Mouse (Mus musculus): ENCODE data around the gene Mfge8. TPM values are rescaled to one million over a fixed set of nuclear protein-coding genes. Genes with fewer than 3 reads are reported as not detected.

Mfge8 gene
- polyA plus RNA-seq, 1 experiment from 2014 or later = 219 TPM

DNA sequence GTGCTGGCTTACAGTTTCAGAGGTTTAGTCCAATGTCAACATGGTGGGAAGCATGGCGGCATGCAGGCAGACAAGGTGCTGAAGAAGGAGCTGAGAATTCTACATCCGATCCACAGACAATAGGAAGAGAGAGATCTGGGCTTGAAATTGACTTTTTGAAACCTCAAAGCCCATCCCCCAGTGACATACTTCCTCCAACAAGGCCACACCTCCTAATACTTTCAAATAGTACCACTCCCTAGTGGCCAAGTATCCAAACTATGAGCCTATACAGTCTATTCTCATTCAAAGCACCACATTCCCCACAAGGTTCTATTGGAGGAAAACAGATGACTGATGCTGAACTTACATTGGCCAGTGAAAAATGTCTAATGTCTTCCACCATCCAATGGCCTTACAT, 38.7 kb upstream of the Mfge8 start:
- H3K27ac ChIP-seq (ENCODE audit: low read depth, low read length) = no peak overlapping the region
- H3K4me2 ChIP-seq (replicated peaks; ENCODE audit: low read depth) = no peak overlapping the region
- no peak for TF ChIP-seq CTCF (IDR thresholded peaks at IDR 0.05; ENCODE audit: low read depth)
- ATAC-seq = no peak
- no peaks in the 10 kb centered on the region for H3K27me3 ChIP-seq (replicated peaks; ENCODE audit: control insufficient read depth, insufficient read depth, low read length)
- no peak overlapping the region for H3K4me3 ChIP-seq (ENCODE audit: low read depth, low read length)
- no peaks in the 10 kb centered on the region for H3K4me1 ChIP-seq (replicated peaks; ENCODE audit: control insufficient read depth, insufficient read depth, low read length)
- WGBS = 94% methylated on average over 2 of the region's 2 CpGs
- no peaks in the 10 kb centered on the region for H3K36me3 ChIP-seq (ENCODE audit: control insufficient read depth, insufficient read depth)
- no peaks in the 10 kb centered on the region for H3K9me3 ChIP-seq (ENCODE audit: control insufficient read depth)
- no peak overlapping the region for H3K9ac ChIP-seq (ENCODE audit: low read depth, low read length)

DNA sequence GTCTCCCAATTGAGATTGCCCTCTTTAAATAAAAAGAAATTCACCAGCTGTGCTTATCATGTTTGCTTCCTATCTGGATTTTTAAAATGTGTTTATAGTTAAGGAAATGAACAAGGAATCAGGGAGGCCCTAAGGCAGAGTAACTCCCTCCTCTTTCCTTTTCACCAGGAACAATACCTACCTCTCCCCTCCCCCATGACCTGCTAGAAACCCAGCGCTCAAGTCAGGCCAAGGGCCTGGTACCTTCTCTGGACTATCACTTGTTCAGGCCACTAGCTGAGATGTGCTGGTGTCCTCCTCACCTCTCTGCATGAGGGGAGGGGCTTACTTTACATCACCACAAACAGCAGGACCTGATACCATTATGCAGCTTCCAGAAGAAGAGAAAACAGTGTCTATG, 34.6 kb upstream of the Mfge8 start:
- no peaks in the 10 kb centered on the region for H3K27me3 ChIP-seq (replicated peaks; ENCODE audit: control insufficient read depth, insufficient read depth, low read length)
- H3K27ac ChIP-seq (ENCODE audit: low read depth, low read length) = no peak overlapping the region
- 63% methylated on average over 1 of the region's 1 CpGs for whole genome bisulfite sequencing
- no peak for ATAC-seq
- no peaks in the 10 kb centered on the region for H3K4me1 ChIP-seq (replicated peaks; ENCODE audit: control insufficient read depth, insufficient read depth, low read length)
- no peak overlapping the region for H3K4me3 ChIP-seq (ENCODE audit: low read depth, low read length)
- H3K9me3 ChIP-seq (ENCODE audit: control insufficient read depth) = no peaks in the 10 kb centered on the region
- H3K9ac ChIP-seq (ENCODE audit: low read depth, low read length) = no peak overlapping the region
- no peak overlapping the region for H3K4me2 ChIP-seq (replicated peaks; ENCODE audit: low read depth)
- H3K36me3 ChIP-seq (ENCODE audit: control insufficient read depth, insufficient read depth) = no peaks in the 10 kb centered on the region
- no peak for TF ChIP-seq CTCF (IDR thresholded peaks at IDR 0.05; ENCODE audit: low read depth)

DNA sequence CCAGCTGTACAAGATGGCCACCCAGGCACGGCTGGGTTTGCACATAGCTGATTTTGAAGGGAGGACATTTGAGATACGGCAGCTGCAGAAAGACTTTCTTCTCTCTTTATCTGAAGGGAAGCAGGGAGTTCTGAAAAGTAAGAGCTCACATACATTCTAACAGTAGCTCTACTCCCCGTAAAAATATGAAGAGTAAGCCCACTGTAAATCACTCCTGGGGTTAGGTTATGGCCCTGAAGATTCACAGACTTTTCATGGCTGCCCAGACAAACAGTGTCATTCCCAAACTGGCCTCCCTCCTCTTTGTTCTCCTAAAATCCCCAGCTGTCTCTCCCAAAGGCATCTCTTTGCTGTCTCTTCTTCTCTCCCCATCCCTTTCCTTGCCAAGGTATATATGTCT, 24.9 kb upstream of the Mfge8 start:
- Histone ChIP-seq H3K9me3 (ENCODE audit: control insufficient read depth) (no peaks in the 10 kb centered on the region), H3K27me3 (replicated peaks; ENCODE audit: control insufficient read depth, insufficient read depth, low read length) (no peaks in the 10 kb centered on the region), H3K4me2 (replicated peaks; ENCODE audit: low read depth) (no peak overlapping the region), H3K27ac (ENCODE audit: low read depth, low read length) (no peak overlapping the region), H3K4me3 (ENCODE audit: low read depth, low read length) (no peak overlapping the region), H3K36me3 (ENCODE audit: control insufficient read depth, insufficient read depth) (no peaks in the 10 kb centered on the region), H3K9ac (ENCODE audit: low read depth, low read length) (no peak overlapping the region), H3K4me1 (replicated peaks; ENCODE audit: control insufficient read depth, insufficient read depth, low read length) (no peaks in the 10 kb centered on the region)
- WGBS = 70% methylated on average over 3 of the region's 3 CpGs
- ATAC-seq = no peak
- no peak for TF ChIP-seq CTCF (IDR thresholded peaks at IDR 0.05; ENCODE audit: low read depth)

DNA sequence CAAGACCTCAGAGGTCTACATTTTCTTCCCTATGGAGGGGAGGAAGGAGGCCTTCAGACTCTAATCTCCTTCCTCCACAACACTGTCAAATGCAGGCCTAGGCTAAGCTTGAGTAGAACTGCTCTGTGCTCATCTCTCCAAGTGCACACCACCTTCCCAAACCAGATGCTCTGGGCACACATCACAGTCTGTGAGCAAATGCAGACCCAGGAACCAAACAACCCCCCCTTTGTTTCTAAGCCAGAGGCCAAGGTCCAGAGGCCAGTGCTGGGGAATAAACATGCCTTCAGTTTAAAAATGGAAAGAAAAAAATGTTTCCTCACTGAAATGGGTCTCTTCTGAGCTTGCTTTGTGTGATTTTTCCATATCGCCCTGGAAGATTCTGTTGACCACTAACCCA, 22.9 kb upstream of the Mfge8 start:
- H3K9ac ChIP-seq (ENCODE audit: low read depth, low read length) = no peak overlapping the region
- H3K4me2 ChIP-seq (replicated peaks; ENCODE audit: low read depth) = no peak overlapping the region
- H3K27me3 ChIP-seq (replicated peaks; ENCODE audit: control insufficient read depth, insufficient read depth, low read length) = no peaks in the 10 kb centered on the region
- H3K4me1 ChIP-seq (replicated peaks; ENCODE audit: control insufficient read depth, insufficient read depth, low read length) = no peaks in the 10 kb centered on the region
- no peak overlapping the region for H3K27ac ChIP-seq (ENCODE audit: low read depth, low read length)
- no peaks in the 10 kb centered on the region for H3K36me3 ChIP-seq (ENCODE audit: control insufficient read depth, insufficient read depth)
- WGBS = 75% methylated on average over 1 of the region's 1 CpGs
- no peak for TF ChIP-seq CTCF (IDR thresholded peaks at IDR 0.05; ENCODE audit: low read depth)
- ATAC-seq = no peak
- no peak overlapping the region for H3K4me3 ChIP-seq (ENCODE audit: low read depth, low read length)
- 0 out of 2 replicates have a peak, but pooled peaks cover 2% of the 10 kb centered on the region for H3K9me3 ChIP-seq (ENCODE audit: control insufficient read depth)

DNA sequence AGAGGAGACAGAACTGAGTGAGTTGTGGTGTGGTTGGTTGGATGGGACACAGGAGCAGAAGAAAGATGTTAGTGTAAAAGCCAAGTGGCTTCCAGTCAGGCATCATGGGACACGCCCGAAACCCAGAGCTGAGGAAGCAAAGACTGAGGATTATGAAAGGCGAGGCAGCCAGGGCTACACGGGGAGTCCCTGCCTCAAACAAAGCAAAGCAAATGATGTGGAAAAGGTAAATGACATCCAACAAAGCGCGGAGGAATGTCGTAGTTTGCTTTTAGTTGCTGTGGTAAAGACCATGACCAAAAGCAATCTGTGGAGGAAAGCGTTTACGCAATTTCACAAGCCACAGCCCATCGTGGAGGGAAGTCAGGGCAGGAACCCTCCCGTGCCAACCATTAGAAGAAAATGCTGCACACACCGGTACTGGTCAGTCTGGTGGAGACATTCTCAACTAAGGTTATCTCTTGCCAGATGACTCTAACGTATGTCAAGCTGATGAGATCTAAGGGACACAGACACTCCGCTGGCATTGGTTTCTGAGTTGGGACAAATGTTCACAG, 18.2 kb upstream of the Mfge8 start:
- Histone ChIP-seq H3K4me1 (replicated peaks; ENCODE audit: control insufficient read depth, insufficient read depth, low read length) (no peaks in the 10 kb centered on the region), H3K9me3 (ENCODE audit: control insufficient read depth) (0 out of 2 replicates have a peak, but pooled peaks cover 2% of the 10 kb centered on the region), H3K4me2 (replicated peaks; ENCODE audit: low read depth) (no peak overlapping the region), H3K27ac (ENCODE audit: low read depth, low read length) (no peak overlapping the region), H3K36me3 (ENCODE audit: control insufficient read depth, insufficient read depth) (no peaks in the 10 kb centered on the region), H3K27me3 (replicated peaks; ENCODE audit: control insufficient read depth, insufficient read depth, low read length) (no peaks in the 10 kb centered on the region), H3K9ac (ENCODE audit: low read depth, low read length) (no peak overlapping the region), H3K4me3 (ENCODE audit: low read depth, low read length) (no peak overlapping the region)
- no peak for TF ChIP-seq CTCF (IDR thresholded peaks at IDR 0.05; ENCODE audit: low read depth)
- WGBS = 82% methylated on average over 14 of the region's 14 CpGs
- no peak for ATAC-seq

DNA sequence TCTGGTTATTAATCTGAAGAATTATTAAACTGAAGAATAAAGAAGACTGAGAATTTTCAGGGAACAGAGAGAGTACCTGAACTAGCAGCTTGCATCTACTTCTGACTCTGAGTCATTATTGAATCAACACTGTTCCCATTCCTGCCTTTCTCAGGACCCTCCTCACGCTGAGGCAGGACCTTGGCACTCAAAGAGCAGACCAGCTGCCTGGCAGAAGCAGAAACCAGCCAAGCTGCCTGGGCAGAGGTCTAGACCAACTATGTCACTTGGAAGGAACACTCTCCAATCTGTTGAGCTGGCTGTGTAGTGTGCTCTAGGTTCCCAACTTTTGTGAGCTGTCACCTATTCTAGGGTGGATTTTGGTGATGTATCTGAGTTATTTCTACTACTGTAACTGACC, 10.5 kb upstream of the Mfge8 start:
- Histone ChIP-seq H3K9ac (ENCODE audit: low read depth, low read length) (no peak overlapping the region), H3K27me3 (replicated peaks; ENCODE audit: control insufficient read depth, insufficient read depth, low read length) (no peaks in the 10 kb centered on the region), H3K4me1 (replicated peaks; ENCODE audit: control insufficient read depth, insufficient read depth, low read length) (no peaks in the 10 kb centered on the region), H3K27ac (ENCODE audit: low read depth, low read length) (no peak overlapping the region), H3K36me3 (ENCODE audit: control insufficient read depth, insufficient read depth) (no peaks in the 10 kb centered on the region), H3K4me3 (ENCODE audit: low read depth, low read length) (no peak overlapping the region), H3K9me3 (ENCODE audit: control insufficient read depth) (no peaks in the 10 kb centered on the region), H3K4me2 (replicated peaks; ENCODE audit: low read depth) (no peak overlapping the region)
- no peak for TF ChIP-seq CTCF (IDR thresholded peaks at IDR 0.05; ENCODE audit: low read depth)
- 73% methylated on average over 1 of the region's 1 CpGs for WGBS
- ATAC-seq = no peak

All from intestine, postnatal 0 days (tissue).